Mouse (Mus musculus) hindbrain, embryonic 10.5 days (tissue): ENCODE results near the gene Aldh16a1. TPM values are rescaled to one million over a fixed set of nuclear protein-coding genes. Genes with fewer than 3 reads are reported as not detected.

ENCODE experiments used
- DNase-seq: peaks from one replicate; pipeline ENCODE4 v3.0.0-alpha.2; 2017; ENCODE audit warnings: low spot score
- H3K27ac ChIP-seq: fragments of 300-500 bp; sonication (generic); 2 replicates; pipeline ENCODE4 v1.5.1; 2016; ENCODE audit warnings: mild to moderate bottlenecking, moderate library complexity
- H3K27me3 ChIP-seq: fragments of 300-500 bp; sonication (generic); 2 replicates; pipeline ENCODE4 v1.6.1; 2016; ENCODE audit warnings: mild to moderate bottlenecking; ENCODE audit not compliant: poor library complexity, insufficient read depth, severe bottlenecking
- H3K36me3 ChIP-seq: fragments of 300-500 bp; sonication (generic); 2 replicates; pipeline ENCODE4 v1.6.1; 2016; ENCODE audit warnings: mild to moderate bottlenecking, moderate library complexity
- H3K4me1 ChIP-seq: fragments of 300-500 bp; sonication (generic); replicated peaks from 2 replicates; pipeline ENCODE4 v1.6.1; 2016; ENCODE audit warnings: mild to moderate bottlenecking
- H3K4me3 ChIP-seq: fragments of 300-500 bp; sonication (generic); 2 replicates; pipeline ENCODE4 v1.5.1; 2016; ENCODE audit warnings: mild to moderate bottlenecking, moderate library complexity
- H3K9me3 ChIP-seq: fragments of 300-500 bp; sonication (generic); 2 replicates; pipeline ENCODE4 v1.6.1; 2016; ENCODE audit warnings: mild to moderate bottlenecking, moderate library complexity
- WGBS: fragments of 180-500 bp; shearing (Covaris S2); methylation state at CpG from one replicate; pipeline ENCODE4 v1.1.7; 2016; 5-methylcytosine and 5-hydroxymethylcytosine counted together
- microRNA counts: library from miRNA; unstranded; fragments of <30 nt; microRNA quantifications from one replicate; lab custom pipeline; 2017
- polyA plus RNA-seq: library from polyadenylated mRNA; unstranded; fragments of >200 nt; fragmentation: Nextera tagmentation; extraction: Ambion mirVana; gene quantifications from 2 replicates; pipeline ENCODE4 v1.2.1, GENCODE M21; 2016

The Aldh16a1 gene
- polyA plus RNA-seq, 1 experiment from 2014 or later, result 54.5 TPM

GRCm38 (mm10) chr7:45093516-45093905 is 60.9 kb downstream of the Aldh16a1 start:
- 37% methylated on average over 18 of the region's 18 CpGs for WGBS
- H3K36me3 ChIP-seq, result peaks cover 1% of the 10 kb centered on the region
- peaks cover 33% of the 10 kb centered on the region for H3K4me1 ChIP-seq
- peak overlapping the region; percentile 16; the same call in 1 of the 2 replicates for H3K4me3 ChIP-seq
- H3K27ac ChIP-seq, result peak overlapping the region; percentile 72
- no peaks in the 10 kb centered on the region for H3K9me3 ChIP-seq
- H3K27me3 ChIP-seq, result peaks cover 11% of the 10 kb centered on the region
- peak; percentile 33 for DNase-seq

DNA sequence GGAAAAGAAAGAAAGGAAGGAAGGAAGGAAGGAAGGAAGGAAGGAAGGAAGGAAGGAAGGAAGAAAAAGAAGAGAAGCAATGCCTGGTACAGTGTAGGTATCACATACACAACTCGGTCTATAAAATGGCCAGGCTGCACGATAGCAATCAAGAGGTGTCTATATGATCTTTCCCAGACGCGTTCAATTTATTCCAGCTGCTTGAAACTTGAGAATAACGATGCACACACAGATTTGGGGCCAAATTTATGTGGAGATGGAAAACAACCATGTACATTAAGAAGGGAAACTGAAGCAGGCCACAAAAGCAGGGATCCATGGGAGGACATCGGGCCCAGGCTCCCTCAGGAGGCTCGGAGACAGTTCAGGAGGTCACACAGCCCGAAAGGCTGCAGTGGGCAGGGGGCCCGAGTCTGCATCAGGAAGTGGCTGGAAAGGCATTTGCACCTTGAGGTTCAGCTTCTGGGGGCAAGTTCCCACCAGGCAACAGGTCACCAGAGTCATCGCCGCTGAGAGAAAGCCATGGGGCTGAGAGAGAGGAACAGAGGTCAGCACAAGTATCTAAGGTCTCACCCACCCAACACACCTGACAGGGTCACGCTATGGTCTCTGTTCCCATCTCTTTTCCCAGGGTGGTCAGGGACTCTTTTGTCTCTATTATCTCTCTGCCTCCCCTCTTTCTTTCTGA is 61.4 kb downstream of the Aldh16a1 start:
- peak overlapping the region; percentile 72 for H3K27ac ChIP-seq
- H3K4me3 ChIP-seq, result peak overlapping the region; percentile 16; the same call in 1 of the 2 replicates
- H3K36me3 ChIP-seq, result peaks cover 7% of the 10 kb centered on the region
- H3K9me3 ChIP-seq, result no peaks in the 10 kb centered on the region
- peaks cover 11% of the 10 kb centered on the region for H3K27me3 ChIP-seq
- peaks cover 33% of the 10 kb centered on the region for H3K4me1 ChIP-seq
- 59% methylated on average over 12 of the region's 12 CpGs for WGBS
- DNase-seq, result peak; percentile 25

DNA sequence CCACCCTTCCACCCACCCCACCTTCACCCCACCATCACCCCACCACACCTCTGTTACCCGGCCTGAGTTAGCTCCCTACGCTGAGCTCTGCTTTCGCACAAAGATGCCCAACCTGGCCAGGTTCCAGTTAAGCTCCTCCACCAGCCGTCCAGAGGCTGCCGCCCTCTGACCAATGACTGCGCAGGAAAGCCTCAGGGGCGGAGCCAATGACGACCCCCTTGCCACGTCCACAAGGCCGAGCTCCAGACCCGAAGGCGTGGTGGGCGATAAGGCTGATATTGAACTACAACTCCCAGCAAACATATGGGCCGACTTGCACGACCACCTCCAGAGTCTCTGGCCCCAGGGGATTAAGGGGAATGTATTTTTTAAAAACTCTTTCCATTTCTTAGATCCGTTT is 62.3 kb downstream of the Aldh16a1 start, which contains the start of gene Rcn3:
Gene Rcn3 (minus strand): TSS at position 174 of the 400 bp plus-strand sequence.
- peaks cover 33% of the 10 kb centered on the region for H3K4me1 ChIP-seq
- DNase-seq, result peak; percentile 94
- H3K36me3 ChIP-seq, result peaks cover 16% of the 10 kb centered on the region
- WGBS, result under 1% methylated on average over 16 of the region's 16 CpGs
- H3K9me3 ChIP-seq, result no peaks in the 10 kb centered on the region
- H3K27me3 ChIP-seq, result peaks cover 11% of the 10 kb centered on the region
- H3K27ac ChIP-seq, result peak within 1 kb of the TSS; percentile 87
- peak within 1 kb of the TSS; percentile 66 for H3K4me3 ChIP-seq

DNA sequence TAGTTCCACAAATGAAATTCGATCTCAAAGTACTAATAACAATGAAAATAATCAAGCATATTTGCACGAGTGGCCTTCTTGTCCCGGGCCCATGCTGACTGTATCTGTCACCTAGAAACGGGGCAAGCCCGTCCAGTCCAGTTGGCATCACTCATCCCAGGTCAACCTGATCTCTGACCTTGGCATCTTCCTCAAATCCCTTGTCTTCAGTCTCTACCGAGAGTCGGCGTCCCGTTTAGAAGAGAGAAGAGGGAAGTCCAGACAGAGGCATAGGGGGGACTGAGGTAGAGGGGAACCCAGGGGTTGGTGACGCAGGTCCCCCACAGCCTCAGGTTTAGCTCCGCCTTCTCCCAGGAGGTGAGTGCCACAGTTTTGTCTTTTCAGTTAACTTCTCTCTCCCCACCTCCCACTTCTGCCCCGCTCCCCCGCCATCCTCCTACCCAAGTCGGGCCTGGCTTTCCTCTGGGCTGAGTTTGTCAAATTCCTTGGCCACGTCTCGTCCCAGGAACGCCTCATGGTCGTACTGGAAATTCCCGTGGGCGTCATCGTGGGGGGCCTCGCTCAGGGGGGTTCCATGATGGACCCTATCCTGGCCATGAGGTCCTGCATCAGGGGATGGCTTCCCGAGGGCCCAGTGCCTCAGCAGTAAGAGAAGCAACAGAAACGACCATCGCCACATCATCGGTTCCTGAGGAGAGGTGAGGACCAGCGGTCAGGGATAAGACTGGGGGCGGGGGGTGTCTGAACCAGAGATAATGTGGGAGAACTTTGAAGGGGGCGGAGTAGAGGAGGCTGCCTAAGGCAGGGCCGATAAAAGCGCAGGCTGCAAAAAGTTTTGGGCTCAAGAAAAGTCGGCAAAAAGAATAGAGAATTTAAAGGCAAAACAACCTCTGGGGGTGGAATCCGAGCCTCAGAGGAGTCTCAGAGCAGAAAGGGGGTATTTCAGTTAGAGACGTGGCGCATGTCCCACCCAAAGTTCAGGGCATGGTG is 63.1 kb downstream of the Aldh16a1 start:
- peak; percentile 23 for DNase-seq
- peaks cover 23% of the 10 kb centered on the region for H3K36me3 ChIP-seq
- peaks cover 11% of the 10 kb centered on the region for H3K27me3 ChIP-seq
- no peaks in the 10 kb centered on the region for H3K9me3 ChIP-seq
- H3K4me3 ChIP-seq, result peak overlapping the region; percentile 66
- H3K27ac ChIP-seq, result peak overlapping the region; percentile 87
- H3K4me1 ChIP-seq, result peaks cover 33% of the 10 kb centered on the region
- WGBS, result 13% methylated on average over 35 of the region's 35 CpGs

MicroRNAs within 50 kb of the gene (microRNA counts, 519-probe panel; counts per million panel counts)
- microRNA mmu-miR-150 (lab: Ali Mortazavi, UCI), result 1,255 counts per million, percentile 77 among the panel's probes with 10 or more counts

Other genes starting within 250 kb of the Aldh16a1 start
- gene Ap2a1, start 225.1 kb downstream of the Aldh16a1 start, polyA plus RNA-seq, result 80.7 and 93.1 TPM in 2 replicates
- 0.08 TPM in 1 of 2 replicates, not detected in the other for gene Tsks, start 211.4 kb downstream of the Aldh16a1 start, polyA plus RNA-seq
- 22.4 and 26.8 TPM in 2 replicates for gene Cpt1c, start 179.7 kb downstream of the Aldh16a1 start, polyA plus RNA-seq
- gene Prmt1, start 168.0 kb downstream of the Aldh16a1 start, polyA plus RNA-seq, result 843 and 861 TPM in 2 replicates
- gene Irf3, start 156.9 kb downstream of the Aldh16a1 start, polyA plus RNA-seq, result 76.7 and 78.1 TPM in 2 replicates
- gene Bcl2l12, start 155.9 kb downstream of the Aldh16a1 start, polyA plus RNA-seq, result 69.6 and 73.9 TPM in 2 replicates
- 44.0 and 49.9 TPM in 2 replicates for gene Scaf1, start 138.2 kb downstream of the Aldh16a1 start, polyA plus RNA-seq
- 24.4 and 24.8 TPM in 2 replicates for gene Rras, start 136.6 kb downstream of the Aldh16a1 start, polyA plus RNA-seq
- gene Prr12, start 101.7 kb downstream of the Aldh16a1 start, polyA plus RNA-seq, result 11.9 and 13.4 TPM in 2 replicates
- gene Nosip, start 92.2 kb downstream of the Aldh16a1 start, polyA plus RNA-seq, result 67.8 and 70.7 TPM in 2 replicates
- gene Prrg2, start 91.9 kb downstream of the Aldh16a1 start, polyA plus RNA-seq, result 16.9 and 18.6 TPM in 2 replicates
- 127 and 135 TPM in 2 replicates for gene Rcn3, start 62.4 kb downstream of the Aldh16a1 start, polyA plus RNA-seq
- 9.9 and 13.1 TPM in 2 replicates for gene Fcgrt, start 50.7 kb downstream of the Aldh16a1 start, polyA plus RNA-seq
- gene Rps11, start 30.1 kb downstream of the Aldh16a1 start, polyA plus RNA-seq, result 1,526 and 1,700 TPM in 2 replicates
- gene Rpl13a, start 25.8 kb downstream of the Aldh16a1 start, polyA plus RNA-seq, result 1,174 and 1,234 TPM in 2 replicates
- gene Gm45713, start 18.4 kb downstream of the Aldh16a1 start, polyA plus RNA-seq, result 0.13 and 0.15 TPM in 2 replicates
- 0.85 and 2.0 TPM in 2 replicates for gene Flt3l, start 18.2 kb downstream of the Aldh16a1 start, polyA plus RNA-seq
- 101 and 116 TPM in 2 replicates for gene Pih1d1, start 281 bp downstream of the Aldh16a1 start, polyA plus RNA-seq
- gene Slc17a7, start 9.4 kb upstream of the Aldh16a1 start, polyA plus RNA-seq, result 0.71 and 1.2 TPM in 2 replicates
- not detected in 2 replicates for gene Gfy, start 25.0 kb upstream of the Aldh16a1 start, polyA plus RNA-seq
- gene Pth2, start 26.4 kb upstream of the Aldh16a1 start, polyA plus RNA-seq, result not detected in 2 replicates
- 0.64 and 0.80 TPM in 2 replicates for gene Ccdc155, start 50.3 kb upstream of the Aldh16a1 start, polyA plus RNA-seq
- 1.8 and 2.1 TPM in 2 replicates for gene Dkkl1, start 57.6 kb upstream of the Aldh16a1 start, polyA plus RNA-seq
- gene Tead2, start 61.2 kb upstream of the Aldh16a1 start, polyA plus RNA-seq, result 324 and 370 TPM in 2 replicates
- 1.0 and 1.1 TPM in 2 replicates for gene Cd37, start 84.5 kb upstream of the Aldh16a1 start, polyA plus RNA-seq
- 0.26 TPM in 1 of 2 replicates, not detected in the other for gene Slc6a16, start 86.5 kb upstream of the Aldh16a1 start, polyA plus RNA-seq
- not detected in 2 replicates for gene Slc6a21, start 122.9 kb upstream of the Aldh16a1 start, polyA plus RNA-seq
- gene Trpm4, start 179.2 kb upstream of the Aldh16a1 start, polyA plus RNA-seq, result 10.5 and 12.5 TPM in 2 replicates
- gene Hrc, start 180.7 kb upstream of the Aldh16a1 start, polyA plus RNA-seq, result 0.36 and 0.42 TPM in 2 replicates
- 8.4 and 12.9 TPM in 2 replicates for gene Ppfia3, start 212.4 kb upstream of the Aldh16a1 start, polyA plus RNA-seq
- 0.89 and 1.5 TPM in 2 replicates for gene Lin7b, start 216.0 kb upstream of the Aldh16a1 start, polyA plus RNA-seq
- gene Snrnp70, start 241.2 kb upstream of the Aldh16a1 start, polyA plus RNA-seq, result 223 and 271 TPM in 2 replicates